Mouse (Mus musculus): ENCODE data around the gene Fitm2. TPM values are rescaled to one million over a fixed set of nuclear protein-coding genes. Genes with fewer than 3 reads are reported as not detected.
A peak's percentile ranks its signal among the peaks of the same experiment; 100 is the strongest.

Gene Fitm2
- polyA plus RNA-seq, 1 experiment from 2014 or later, result 11.6 TPM

GRCm38 (mm10) chr2:163422895-163423660, 49.4 kb downstream of the Fitm2 start:
- H3K4me3 ChIP-seq (replicated peaks), result no peak overlapping the region
- H3K9me3 ChIP-seq (replicated peaks), result no peaks in the 10 kb centered on the region
- no peak overlapping the region for H3K9ac ChIP-seq
- H3K36me3 ChIP-seq, result peaks cover 4% of the 10 kb centered on the region; the same call in 1 of the 2 replicates
- no peak overlapping the region for H3K4me2 ChIP-seq (replicated peaks)
- H3K27ac ChIP-seq (replicated peaks), result no peak overlapping the region
- no peak for ATAC-seq (ENCODE audit: insufficient number of reproducible peaks, low FRiP score, low TSS enrichment, low read depth)
- H3K27me3 ChIP-seq, result no peaks in the 10 kb centered on the region
- 78% methylated on average over 9 of the region's 9 CpGs for WGBS
- peaks cover 16% of the 10 kb centered on the region for H3K4me1 ChIP-seq

- H3K9ac ChIP-seq, result peak overlapping the region; percentile 66
- H3K4me3 ChIP-seq (replicated peaks), result peak overlapping the region; percentile 97
- whole genome bisulfite sequencing, result 26% methylated on average over 10 of the region's 10 CpGs
- peaks cover 24% of the 10 kb centered on the region for H3K4me1 ChIP-seq
- no peaks in the 10 kb centered on the region for H3K9me3 ChIP-seq (replicated peaks)
- H3K27me3 ChIP-seq, result no peaks in the 10 kb centered on the region
- H3K36me3 ChIP-seq, result peaks cover 4% of the 10 kb centered on the region; the same call in 1 of the 2 replicates
- peak overlapping the region; percentile 73 for H3K4me2 ChIP-seq (replicated peaks)
- ATAC-seq (ENCODE audit: insufficient number of reproducible peaks, low FRiP score, low TSS enrichment, low read depth), result no peak
- H3K27ac ChIP-seq (replicated peaks), result peak overlapping the region; percentile 91
Measured at GRCm38 (mm10) chr2:163420366-163420886, 52.0 kb downstream of the Fitm2 start.

- H3K9ac ChIP-seq, result peak overlapping the region; percentile 94
- H3K9me3 ChIP-seq (replicated peaks), result no peaks in the 10 kb centered on the region
- no peaks in the 10 kb centered on the region for H3K27me3 ChIP-seq
- H3K4me1 ChIP-seq, result peaks cover 24% of the 10 kb centered on the region
- H3K27ac ChIP-seq (replicated peaks), result peak overlapping the region; percentile 91
- H3K36me3 ChIP-seq, result peaks cover 9% of the 10 kb centered on the region
- ATAC-seq (ENCODE audit: insufficient number of reproducible peaks, low FRiP score, low TSS enrichment, low read depth), result peak; percentile 99
- H3K4me3 ChIP-seq (replicated peaks), result peak overlapping the region; percentile 97
- peak overlapping the region; percentile 73 for H3K4me2 ChIP-seq (replicated peaks)
- under 1% methylated on average over 56 of the region's 71 CpGs for WGBS
Measured at GRCm38 (mm10) chr2:163419346-163420045, 52.9 kb downstream of the Fitm2 start.

GRCm38 (mm10) chr2:163418841-163419345, 53.5 kb downstream of the Fitm2 start:
- Histone ChIP-seq H3K27ac (replicated peaks) (peak overlapping the region; percentile 86), H3K36me3 (peaks cover 13% of the 10 kb centered on the region), H3K27me3 (no peaks in the 10 kb centered on the region), H3K9me3 (replicated peaks) (no peaks in the 10 kb centered on the region), H3K4me3 (replicated peaks) (peak overlapping the region; percentile 97), H3K4me2 (replicated peaks) (peak overlapping the region; percentile 73), H3K4me1 (peaks cover 24% of the 10 kb centered on the region), H3K9ac (peak overlapping the region; percentile 94)
- under 1% methylated on average over 27 of the region's 50 CpGs for WGBS
- ATAC-seq (ENCODE audit: insufficient number of reproducible peaks, low FRiP score, low TSS enrichment, low read depth), result peak; percentile 34; the same call in 1 of the 2 replicates

- Histone ChIP-seq H3K36me3 (peaks cover 18% of the 10 kb centered on the region), H3K4me2 (replicated peaks) (peak overlapping the region; percentile 73), H3K4me3 (replicated peaks) (peak overlapping the region; percentile 97), H3K27me3 (no peaks in the 10 kb centered on the region), H3K9ac (0 out of 2 replicates have a peak overlapping the region, but pooled peaks have one; percentile 94), H3K9me3 (replicated peaks) (no peaks in the 10 kb centered on the region), H3K4me1 (peaks cover 24% of the 10 kb centered on the region), H3K27ac (replicated peaks) (no peak overlapping the region)
- no peak for ATAC-seq (ENCODE audit: insufficient number of reproducible peaks, low FRiP score, low TSS enrichment, low read depth)
Measured at GRCm38 (mm10) chr2:163417830-163418229, 54.6 kb downstream of the Fitm2 start.

- WGBS, result 91% methylated on average over 6 of the region's 6 CpGs
- Histone ChIP-seq H3K4me1 (peaks cover 24% of the 10 kb centered on the region), H3K4me2 (replicated peaks) (no peak overlapping the region), H3K4me3 (replicated peaks) (no peak overlapping the region), H3K27ac (replicated peaks) (no peak overlapping the region), H3K27me3 (no peaks in the 10 kb centered on the region), H3K9ac (no peak overlapping the region), H3K9me3 (replicated peaks) (no peaks in the 10 kb centered on the region), H3K36me3 (peaks cover 22% of the 10 kb centered on the region)
- ATAC-seq (ENCODE audit: insufficient number of reproducible peaks, low FRiP score, low TSS enrichment, low read depth), result no peak
Measured at GRCm38 (mm10) chr2:163417026-163417425, 55.4 kb downstream of the Fitm2 start.

Other genes starting within 250 kb of the Fitm2 start
- gene Jph2, start 74.6 kb downstream of the Fitm2 start, polyA plus RNA-seq (2015; fragmentation: Nextera tagmentation; extraction: Ambion mirVana), result 3.7 and 5.0 TPM in 2 replicates
- 86.8 and 91.4 TPM in 2 replicates for gene Oser1, start 47.9 kb downstream of the Fitm2 start, polyA plus RNA-seq (2015; fragmentation: Nextera tagmentation; extraction: Ambion mirVana)
- 3.2 and 3.9 TPM in 2 replicates for gene Gdap1l1, start 34.2 kb downstream of the Fitm2 start, polyA plus RNA-seq (2015; fragmentation: Nextera tagmentation; extraction: Ambion mirVana)
- 0.30 and 0.35 TPM in 2 replicates for gene R3hdml, start 19.7 kb upstream of the Fitm2 start, polyA plus RNA-seq (2015; fragmentation: Nextera tagmentation; extraction: Ambion mirVana)
- not detected in 2 replicates for gene Hnf4a, start 34.2 kb upstream of the Fitm2 start, polyA plus RNA-seq (2015; fragmentation: Nextera tagmentation; extraction: Ambion mirVana)
- 36.1 and 39.1 TPM in 2 replicates for gene Ttpal, start 129.7 kb upstream of the Fitm2 start, polyA plus RNA-seq (2015; fragmentation: Nextera tagmentation; extraction: Ambion mirVana)
- 39.4 and 40.8 TPM in 2 replicates for gene Serinc3, start 172.5 kb upstream of the Fitm2 start, polyA plus RNA-seq (2015; fragmentation: Nextera tagmentation; extraction: Ambion mirVana)
- gene Pkig, start 185.8 kb upstream of the Fitm2 start, polyA plus RNA-seq (2015; fragmentation: Nextera tagmentation; extraction: Ambion mirVana), result 152 and 155 TPM in 2 replicates